Mouse (Mus musculus) liver, embryonic 11.5 days (tissue): ENCODE measurements at regions not wholly inside any gene's neighbourhood (a gene's known extent, or its start where the extent isn't known, plus 50 kb on each side); places are given as distances from the start of the nearest gene placed in this dataset.

Experiments
- ATAC-seq: fragments of 200-750 bp; cut with Nextera tagmentation; replicated peaks from 2 replicates; pipeline ENCODE4 v1.8.0; 2017; ENCODE audit warnings: moderate number of reproducible peaks, mild to moderate bottlenecking, moderate TSS enrichment, moderate library complexity; ENCODE audit not compliant: low FRiP score
- DNase-seq: peaks from one replicate; pipeline ENCODE4 v3.0.0-alpha.2; 2017; ENCODE audit warnings: low spot score
- H3K27ac ChIP-seq: fragments of 300-500 bp; sonication (generic); 2 replicates; pipeline ENCODE4 v1.5.1; 2014; ENCODE audit warnings: mild to moderate bottlenecking, low read depth, low read length, control low read depth
- H3K27me3 ChIP-seq: fragments of 300-500 bp; sonication (generic); replicated peaks from 2 replicates; pipeline ENCODE4 v1.6.1; 2014; ENCODE audit warnings: low read length, mixed read lengths; ENCODE audit not compliant: control insufficient read depth, insufficient read depth
- H3K36me3 ChIP-seq: fragments of 300-500 bp; sonication (generic); 2 replicates; pipeline ENCODE4 v1.6.1; 2014; ENCODE audit warnings: mild to moderate bottlenecking, low read length, moderate library complexity, mixed read lengths; ENCODE audit not compliant: control insufficient read depth, insufficient read depth
- H3K4me1 ChIP-seq: fragments of 300-500 bp; sonication (generic); replicated peaks from 2 replicates; pipeline ENCODE4 v1.6.1; 2014; ENCODE audit warnings: low read length, mixed read lengths; ENCODE audit not compliant: control insufficient read depth, insufficient read depth
- H3K4me2 ChIP-seq: fragments of 300-500 bp; sonication (generic); 2 replicates; pipeline ENCODE4 v1.6.1; 2014; ENCODE audit warnings: mild to moderate bottlenecking, control low read depth, moderate library complexity
- H3K4me3 ChIP-seq: fragments of 300-500 bp; sonication (generic); 2 replicates; pipeline ENCODE4 v1.5.1; 2014; ENCODE audit warnings: low read depth, low read length, control low read depth
- H3K9ac ChIP-seq: fragments of 300-500 bp; sonication (generic); 2 replicates; pipeline ENCODE4 v1.6.1; 2014; ENCODE audit warnings: low read depth, low read length, control low read depth
- H3K9me3 ChIP-seq: fragments of 300-500 bp; sonication (generic); 2 replicates; pipeline ENCODE4 v1.6.1; 2016; ENCODE audit warnings: low read length, inconsistent platforms, mixed read lengths; ENCODE audit not compliant: control insufficient read depth
- WGBS: fragments of 180-500 bp; shearing (Covaris S2); extraction: QIAGEN DNeasy Blood & Tissue Kit; methylation state at CpG from one replicate; pipeline ENCODE4 v1.1.7; 2014; 5-methylcytosine and 5-hydroxymethylcytosine counted together

DNA sequence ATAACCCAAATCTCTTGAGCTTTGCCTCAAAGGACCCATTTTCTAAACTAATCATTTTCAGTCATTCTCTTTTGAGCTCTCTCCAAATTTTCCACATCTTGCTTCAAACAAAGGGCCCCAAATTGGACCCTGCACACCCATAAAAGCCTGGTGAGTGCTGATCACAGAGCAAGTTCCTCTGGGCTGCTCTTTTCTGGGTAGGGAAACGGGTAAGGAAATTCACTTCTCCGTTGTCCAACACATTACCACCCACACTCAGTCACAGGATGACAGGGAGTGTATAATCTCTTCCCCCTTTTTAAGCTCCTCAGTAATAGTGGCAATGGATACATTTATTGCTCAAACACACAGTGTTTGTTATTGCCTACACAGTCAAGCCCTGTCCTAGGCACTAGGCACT, 580.3 kb downstream of the Rwdd3 start:
- Histone ChIP-seq H3K36me3 (no peaks in the 10 kb centered on the region), H3K27me3 (no peaks in the 10 kb centered on the region), H3K27ac (no peak overlapping the region), H3K9ac (no peak overlapping the region), H3K4me3 (no peak overlapping the region), H3K4me1 (no peaks in the 10 kb centered on the region), H3K9me3 (no peaks in the 10 kb centered on the region), H3K4me2 (no peak overlapping the region)
- no peak for DNase-seq
- WGBS = 59% methylated on average over 2 of the region's 2 CpGs
- no peak for ATAC-seq

DNA sequence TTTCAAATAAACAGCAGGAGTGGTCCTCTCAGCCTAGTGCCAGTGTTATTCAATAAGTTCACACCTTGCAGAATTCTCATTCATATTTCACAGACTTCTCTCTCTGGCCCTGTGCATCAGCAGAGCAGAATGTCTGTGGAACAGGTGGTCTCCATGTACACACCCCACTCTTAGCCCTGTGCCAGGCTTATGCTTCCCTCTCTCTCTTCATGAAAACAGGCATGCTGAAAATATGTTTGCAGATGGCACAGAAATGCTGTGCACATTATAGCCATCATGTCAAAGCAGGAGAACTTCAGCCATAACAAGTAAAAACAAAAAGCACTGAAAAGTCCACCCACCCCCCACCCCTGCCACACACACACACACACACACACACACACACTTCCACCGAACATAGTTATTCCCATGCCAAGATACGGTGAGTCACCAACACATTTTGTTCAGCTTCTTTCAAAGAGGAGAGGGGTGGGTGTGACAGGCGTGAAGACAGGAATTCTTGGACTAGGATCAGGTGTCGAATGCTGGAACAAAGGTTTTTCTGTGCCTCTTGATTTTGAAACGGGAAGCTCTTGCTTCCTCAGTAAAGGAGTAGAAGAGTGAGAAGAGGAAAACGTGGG, 600.6 kb downstream of the Rwdd3 start:
- DNase-seq (no peak), ATAC-seq (no peak)
- Histone ChIP-seq H3K27ac (no peak overlapping the region), H3K9ac (no peak overlapping the region), H3K27me3 (no peaks in the 10 kb centered on the region), H3K4me2 (no peak overlapping the region), H3K9me3 (no peaks in the 10 kb centered on the region), H3K36me3 (no peaks in the 10 kb centered on the region), H3K4me1 (no peaks in the 10 kb centered on the region), H3K4me3 (no peak overlapping the region)
- WGBS = 70% methylated on average over 6 of the region's 6 CpGs

DNA sequence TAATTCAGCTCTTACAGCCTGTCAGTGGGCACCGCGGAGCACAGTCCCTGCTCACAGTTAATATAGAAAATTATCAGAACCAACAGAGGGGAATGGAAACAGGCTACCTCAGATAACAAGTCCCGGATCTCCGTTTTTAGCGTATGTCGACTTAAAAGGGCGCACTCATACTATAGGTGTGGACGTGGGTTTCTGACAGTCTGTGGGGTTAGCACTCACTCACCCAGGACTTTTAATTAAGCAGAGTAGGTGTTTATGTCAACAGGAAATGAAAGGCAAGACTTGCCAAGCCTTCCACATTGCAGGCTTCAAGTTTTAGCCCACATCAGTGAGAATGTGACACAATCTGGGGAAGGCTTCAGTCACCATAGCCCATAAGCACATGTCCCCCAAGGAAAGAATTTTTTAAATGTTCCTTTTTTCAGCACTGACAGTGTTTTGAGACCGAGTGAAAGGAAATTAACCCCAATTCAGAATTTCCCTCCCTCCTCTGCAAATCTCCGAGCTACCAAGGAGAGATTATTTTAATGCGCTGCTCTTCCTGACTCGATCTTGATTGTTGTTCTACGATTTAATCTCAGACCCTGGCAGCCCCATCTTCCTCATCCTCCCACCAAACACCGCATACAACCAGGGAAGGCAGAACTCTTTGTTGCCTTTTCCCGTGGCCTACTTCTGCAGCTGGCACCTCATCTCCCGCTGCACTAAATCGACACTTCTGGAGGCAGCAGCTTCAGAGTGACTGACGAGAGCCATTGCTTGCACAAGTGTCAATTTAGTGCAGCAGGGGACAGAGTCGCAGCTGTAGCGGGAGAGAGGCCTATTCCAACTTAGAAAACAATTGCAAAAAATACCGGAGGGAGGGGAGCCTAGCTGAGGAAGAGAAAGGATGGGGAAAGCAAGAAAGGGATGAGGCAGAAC, 629.7 kb downstream of the Rwdd3 start:
- H3K4me2 ChIP-seq = no peak overlapping the region
- H3K9me3 ChIP-seq = no peaks in the 10 kb centered on the region
- no peaks in the 10 kb centered on the region for H3K27me3 ChIP-seq
- H3K4me1 ChIP-seq = no peaks in the 10 kb centered on the region
- no peak for DNase-seq
- no peak overlapping the region for H3K27ac ChIP-seq
- no peak overlapping the region for H3K9ac ChIP-seq
- H3K36me3 ChIP-seq = no peaks in the 10 kb centered on the region
- 55% methylated on average over 21 of the region's 21 CpGs for WGBS
- no peak overlapping the region for H3K4me3 ChIP-seq
- ATAC-seq = no peak

DNA sequence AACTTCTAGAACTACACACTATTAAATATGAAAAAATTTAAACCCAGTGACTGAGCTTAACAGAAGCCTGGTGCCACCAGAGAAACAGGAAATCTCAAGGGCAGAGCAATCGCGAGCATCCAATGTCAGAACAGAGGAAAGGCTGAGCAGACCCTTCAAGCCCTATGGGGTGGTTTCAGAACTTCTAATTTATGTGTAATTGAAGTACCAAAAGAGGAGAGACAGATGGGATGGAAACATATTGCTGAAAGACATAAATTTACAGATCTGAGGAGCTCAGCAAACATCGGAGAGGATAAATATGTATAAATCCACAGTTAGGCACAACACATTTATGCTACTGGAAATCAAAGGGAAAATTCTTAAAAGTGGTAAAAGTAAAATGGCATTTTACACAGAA, 637.6 kb downstream of the Rwdd3 start:
- no peak for ATAC-seq
- WGBS = 77% methylated on average over 3 of the region's 3 CpGs
- H3K36me3 ChIP-seq = no peaks in the 10 kb centered on the region
- DNase-seq = no peak
- no peak overlapping the region for H3K9ac ChIP-seq
- no peaks in the 10 kb centered on the region for H3K9me3 ChIP-seq
- H3K4me2 ChIP-seq = no peak overlapping the region
- H3K4me1 ChIP-seq = no peaks in the 10 kb centered on the region
- no peaks in the 10 kb centered on the region for H3K27me3 ChIP-seq
- no peak overlapping the region for H3K27ac ChIP-seq
- no peak overlapping the region for H3K4me3 ChIP-seq

DNA sequence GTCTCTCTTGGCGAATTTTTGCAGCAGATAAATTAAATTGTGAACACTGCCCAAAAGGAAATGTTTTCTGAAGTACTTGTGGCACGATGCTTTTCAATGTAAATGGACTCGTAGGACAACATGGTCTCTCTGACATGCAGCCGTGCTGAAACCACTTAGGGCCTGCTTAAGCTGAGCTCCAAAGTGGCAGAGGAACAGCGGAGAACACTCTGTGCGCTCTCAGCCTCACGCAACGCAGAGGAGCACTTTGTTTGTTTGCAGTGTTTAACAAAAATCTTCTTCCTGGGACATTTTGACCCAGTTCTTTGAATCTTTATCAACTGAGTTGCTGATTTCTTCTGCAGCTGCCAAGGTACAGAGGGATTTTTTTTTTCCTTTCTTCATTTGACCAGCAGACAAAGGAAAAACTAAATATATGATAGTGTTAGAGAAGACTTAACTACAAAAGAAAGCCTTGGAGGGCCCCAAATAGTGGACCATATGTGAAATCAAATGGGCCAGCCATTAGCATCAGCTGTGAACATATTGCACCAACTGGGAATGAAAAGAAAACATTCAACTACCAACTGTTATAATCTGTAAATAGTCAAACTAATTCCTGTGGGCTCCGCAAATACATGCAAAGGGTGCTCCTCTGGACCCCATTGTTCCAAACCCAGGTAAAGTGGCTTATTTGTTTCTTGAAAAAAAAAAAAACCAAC, 639.5 kb downstream of the Rwdd3 start:
- H3K27me3 ChIP-seq = no peaks in the 10 kb centered on the region
- no peak overlapping the region for H3K27ac ChIP-seq
- no peaks in the 10 kb centered on the region for H3K9me3 ChIP-seq
- ATAC-seq = no peak
- no peak overlapping the region for H3K4me2 ChIP-seq
- DNase-seq = no peak
- H3K36me3 ChIP-seq = no peaks in the 10 kb centered on the region
- H3K4me3 ChIP-seq = no peak overlapping the region
- H3K4me1 ChIP-seq = no peaks in the 10 kb centered on the region
- H3K9ac ChIP-seq = no peak overlapping the region
- 74% methylated on average over 9 of the region's 9 CpGs for WGBS

DNA sequence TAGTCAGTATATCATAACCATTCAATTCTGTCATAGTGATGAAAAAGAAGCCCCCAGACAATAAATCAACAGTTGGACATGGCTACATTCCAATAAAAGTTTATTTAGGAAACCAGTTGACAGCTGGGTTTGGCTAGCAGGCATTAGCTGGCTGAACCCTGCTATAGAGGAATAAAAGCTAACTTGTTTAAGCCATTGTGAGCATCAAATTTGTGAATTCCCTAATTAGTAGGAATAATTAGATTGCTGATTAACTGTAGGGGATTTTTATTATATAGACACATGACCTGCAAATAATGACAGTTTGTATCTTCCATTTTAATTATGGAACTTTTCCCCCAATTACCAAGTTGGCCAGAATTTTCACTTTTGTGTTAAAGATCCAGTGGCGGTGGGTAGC, 659.8 kb downstream of the Rwdd3 start:
- ATAC-seq = no peak

DNA sequence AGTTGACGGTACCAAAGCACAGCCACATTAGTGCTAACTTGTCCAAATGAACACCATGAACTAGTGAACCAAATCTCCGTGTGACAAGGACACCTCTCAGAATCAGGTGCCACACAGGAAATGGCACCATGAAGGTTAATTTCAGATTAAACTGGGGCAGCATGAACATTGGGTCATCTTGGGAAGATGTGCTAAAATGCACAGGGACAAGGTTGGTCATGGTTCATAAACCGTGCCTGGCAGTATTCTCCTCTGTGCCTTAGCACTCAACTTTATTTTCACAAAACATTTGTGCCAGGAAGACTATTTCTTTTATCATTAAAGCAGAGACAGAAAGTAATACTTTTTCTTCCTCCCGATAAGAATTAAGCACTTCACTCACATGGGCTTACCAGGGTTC, 672.6 kb downstream of the Rwdd3 start:
- Histone ChIP-seq H3K4me1 (no peaks in the 10 kb centered on the region), H3K27ac (no peak overlapping the region), H3K36me3 (no peaks in the 10 kb centered on the region), H3K4me2 (no peak overlapping the region), H3K9ac (no peak overlapping the region), H3K27me3 (no peaks in the 10 kb centered on the region), H3K4me3 (no peak overlapping the region), H3K9me3 (no peaks in the 10 kb centered on the region)
- WGBS = 75% methylated on average over 4 of the region's 4 CpGs
- ATAC-seq (no peak), DNase-seq (no peak)

More for the DNA sequence above, 659.8 kb downstream of the Rwdd3 start:
- Histone ChIP-seq H3K4me3 (no peak overlapping the region), H3K4me1 (no peaks in the 10 kb centered on the region), H3K4me2 (no peak overlapping the region), H3K36me3 (no peaks in the 10 kb centered on the region), H3K9me3 (no peaks in the 10 kb centered on the region), H3K9ac (no peak overlapping the region), H3K27me3 (no peaks in the 10 kb centered on the region), H3K27ac (no peak overlapping the region)
- DNase-seq = no peak
- WGBS = 91% methylated on average over 1 of the region's 1 CpGs

DNA sequence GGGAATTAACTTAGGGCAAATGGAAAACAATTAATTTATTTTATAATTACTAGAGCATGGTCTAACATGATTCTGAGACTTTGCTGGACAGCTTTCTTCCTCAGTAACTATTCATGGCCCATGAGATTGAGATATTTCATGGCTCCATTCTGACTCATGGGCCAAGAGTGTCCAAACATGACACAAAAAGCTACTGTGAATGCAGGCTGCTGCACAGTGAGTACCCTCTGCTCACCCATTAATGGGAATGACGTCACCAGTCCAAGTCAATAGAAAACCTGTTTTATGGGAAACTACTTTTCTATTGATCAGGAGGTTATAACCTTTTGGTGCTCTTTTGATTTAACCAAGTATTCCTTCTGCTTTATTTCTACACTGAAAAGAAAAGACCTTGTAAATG, 693.6 kb downstream of the Rwdd3 start:
- H3K27ac ChIP-seq = no peak overlapping the region
- H3K9me3 ChIP-seq = no peaks in the 10 kb centered on the region
- no peak overlapping the region for H3K9ac ChIP-seq
- H3K36me3 ChIP-seq = no peaks in the 10 kb centered on the region
- H3K4me1 ChIP-seq = no peaks in the 10 kb centered on the region
- H3K4me3 ChIP-seq = no peak overlapping the region
- ATAC-seq (no peak), DNase-seq (no peak)
- 77% methylated on average over 1 of the region's 1 CpGs for WGBS
- H3K4me2 ChIP-seq = no peak overlapping the region
- no peaks in the 10 kb centered on the region for H3K27me3 ChIP-seq
